Mouse (Mus musculus) CD4-positive helper T cell, adult 2 months (primary cell): ENCODE data around the gene Adarb2.

Source experiments
- DNase-seq: peaks from one replicate; pipeline ENCODE4 v3.0.0-alpha.2; 2012; ENCODE audit warnings: low read depth, missing footprints, low spot score

Adarb2 gene

DNA sequence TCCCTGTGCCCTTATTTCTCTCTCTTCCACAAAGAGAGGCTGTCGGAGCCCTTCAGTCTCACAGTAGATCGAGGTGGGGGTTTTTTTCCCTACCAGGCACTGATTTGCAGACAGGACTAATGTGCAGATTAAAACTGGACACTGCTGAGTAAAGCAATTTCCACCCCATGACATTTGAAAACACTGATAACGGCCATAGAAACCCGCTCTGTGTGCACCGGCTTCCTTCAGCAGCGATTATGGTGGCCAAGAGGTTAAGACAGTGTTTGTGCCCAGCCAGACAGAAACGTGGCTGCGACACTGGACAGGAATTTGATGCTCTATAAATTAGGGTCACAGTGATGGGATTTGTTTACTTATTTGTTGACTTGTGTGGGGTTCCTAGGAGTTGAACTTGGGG, 590.6 kb downstream of the Adarb2 start:
- DNase-seq: no peak

- no peak for DNase-seq
Observed at GRCm38 (mm10) chr13:8800576-8800975, 597.9 kb downstream of the Adarb2 start.

- DNase-seq: no peak
Observed at GRCm38 (mm10) chr13:8805931-8806330, 603.3 kb downstream of the Adarb2 start.
